Mouse (Mus musculus) ES-Bruce4 (cell line): ENCODE results near the gene Esyt1.

Experiments used
- CTCF ChIP-seq: IDR thresholded peaks from one replicate; pipeline ENCODE4 v1.8.1; 2011; ENCODE audit warnings: low read depth, low read length
- EP300 ChIP-seq: IDR thresholded peaks from 2 replicates; pipeline ENCODE4 v1.6.1; 2011; ENCODE audit warnings: low read depth, low read length; ENCODE audit not compliant: insufficient read depth
- POLR2A ChIP-seq: IDR thresholded peaks from one replicate; pipeline ENCODE4 v1.8.1; 2011; ENCODE audit warnings: low read length; ENCODE audit not compliant: insufficient read depth

DNA sequence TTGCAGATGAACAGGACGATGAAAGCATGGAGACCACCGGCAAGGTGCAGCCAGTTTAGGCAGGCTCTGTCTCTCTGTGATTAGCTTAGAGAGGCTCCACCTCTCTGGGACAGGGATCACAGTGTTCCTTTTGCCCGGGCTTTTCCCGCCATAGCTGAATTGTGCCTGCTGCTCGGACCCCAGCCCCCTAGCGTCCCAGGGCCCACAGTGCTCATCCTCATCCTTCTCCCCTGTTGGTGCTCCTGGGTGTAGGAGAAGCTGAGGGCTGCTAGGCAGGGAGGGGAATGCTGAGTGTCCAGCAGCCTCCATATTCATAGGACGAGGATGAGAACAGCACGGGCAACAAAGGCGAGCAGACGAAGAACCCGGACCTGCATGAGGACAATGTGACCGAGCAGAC lies 51.3 kb downstream of the Esyt1 start:
- TF ChIP-seq POLR2A (no peak), CTCF (no peak), EP300 (no peak)
